Mouse (Mus musculus): ENCODE measurements around the gene Akip1. TPM values are rescaled to one million over a fixed set of nuclear protein-coding genes. Genes with fewer than 3 reads are reported as not detected.
A peak's percentile ranks its signal among the peaks of the same experiment; 100 is the strongest.

The Akip1 gene
- total and polyA plus RNA-seq, 3 experiments: 35.0 to 46.2 (median 42.5) TPM

DNA sequence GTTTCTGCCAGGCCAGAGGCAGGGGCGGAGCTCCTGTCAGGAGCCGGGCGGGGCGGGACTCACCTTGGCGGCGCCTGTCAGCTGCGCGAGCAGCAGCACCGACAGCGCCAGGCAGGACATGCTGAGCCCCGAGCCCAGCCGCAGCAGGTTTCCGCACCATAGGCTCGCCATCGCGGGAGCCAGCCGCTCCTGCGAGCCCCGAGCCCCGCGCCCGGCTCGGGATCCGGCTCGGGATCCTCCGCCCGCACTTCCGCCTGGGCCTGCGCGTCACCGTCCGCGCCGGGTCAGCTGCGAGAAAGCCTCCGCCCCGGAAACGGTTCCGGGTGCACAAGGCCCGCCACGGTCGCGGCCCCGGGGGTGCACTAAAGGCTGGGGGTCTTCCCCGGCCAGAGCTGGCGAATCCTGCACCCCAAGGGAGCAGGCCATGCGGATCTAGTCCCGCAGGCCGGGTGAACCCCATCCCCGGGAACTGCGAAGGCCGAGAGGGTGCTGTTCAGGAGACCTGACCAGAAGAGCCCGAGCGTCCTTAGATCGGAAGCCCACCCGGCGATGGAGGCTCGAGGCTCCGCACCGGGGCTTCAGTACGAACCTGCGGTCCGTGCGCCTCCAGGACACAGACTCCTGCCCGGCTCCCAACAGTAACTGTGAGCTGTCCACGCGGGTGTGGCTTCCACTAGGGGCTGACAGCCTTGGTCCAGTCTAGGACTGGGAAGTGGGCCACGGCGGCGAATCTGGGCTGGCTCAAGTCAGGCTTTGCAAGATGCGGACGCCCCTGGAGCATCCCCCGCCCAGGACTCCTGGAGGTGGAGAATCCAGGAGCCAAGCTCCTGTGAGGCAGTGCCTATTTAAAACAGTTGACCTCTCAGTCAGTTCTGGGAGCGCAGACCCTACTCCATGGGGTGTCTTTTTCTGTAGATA lies 48.8 kb downstream of the Akip1 start, which contains the start of gene Tmem9b:
Gene Tmem9b, minus strand, starts transcription at position 868 of the 918 bp plus-strand sequence.
- Histone ChIP-seq H3K4me3 (replicated peaks in 1 of 3; ENCODE audit: low read depth in 2 of 3, low read length in 2 of 3, poor library complexity in 1 of 3) (peak within 1 kb of the TSS; percentile 87 to 96 (median 91)), H3K27me3 (replicated peaks) (no peaks in the 10 kb centered on the region), H3K9ac (ENCODE audit: insufficient read depth, low read depth) (peak within 1 kb of the TSS; percentile 92), H3K36me3 (replicated peaks in 1 of 2; ENCODE audit: control insufficient read depth in 1 of 2, insufficient read depth in 1 of 2, low read length in 1 of 2) (peaks cover 0 to 17% of the 10 kb centered on the region in 2 experiments), H3K4me2 (ENCODE audit: insufficient read depth, low read depth, poor library complexity, severe bottlenecking) (peak within 1 kb of the TSS; percentile 81), H3K27ac (ENCODE audit: insufficient read depth, low read depth) (0 out of 2 replicates have a peak within 1 kb of the TSS, but pooled peaks have one; percentile 11), H3K9me3 (replicated peaks; ENCODE audit: low read length) (no peaks in the 10 kb centered on the region), H3K4me1 (ENCODE audit: control insufficient read depth in 1 of 2, insufficient read depth in 2 of 2) (peaks cover 2 to 18% of the 10 kb centered on the region in 2 experiments; a peak in 3 of 4 replicates), H3K79me2 (replicated peaks; ENCODE audit: control insufficient read depth, extremely low read depth, insufficient read depth, poor library complexity, severe bottlenecking) (no peaks in the 10 kb centered on the region)
- DNase-seq (ENCODE audit: extremely low read depth): peak; percentile 57
- peak; percentile 17; the same call in 1 of the 2 replicates for TF ChIP-seq MAX (IDR thresholded peaks at IDR 0.05; ENCODE audit: low read length)
- TF ChIP-seq MXI1 (IDR thresholded peaks at IDR 0.05; ENCODE audit: low read depth, low read length): 0 out of 2 replicates have a peak, but pooled peaks have one; percentile 21
- no peak for TF ChIP-seq PAX5 (IDR thresholded peaks at IDR 0.05; ENCODE audit: low read length)
- TF ChIP-seq NELFE (IDR thresholded peaks at IDR 0.05; ENCODE audit: low read depth, low read length): peak; percentile 74
- TF ChIP-seq ZNF384 (IDR thresholded peaks at IDR 0.05; ENCODE audit: low read depth, low read length): no peak
- TF ChIP-seq KAT2A (IDR thresholded peaks at IDR 0.05; ENCODE audit: insufficient replicate concordance, low read length): peak; percentile 73; the same call in 1 of the 2 replicates
- no peak for TF ChIP-seq EP300 (IDR thresholded peaks at IDR 0.05; ENCODE audit: low read length)
- no peak for TF ChIP-seq ETS1 (conservative IDR thresholded peaks at IDR 0.05; ENCODE audit: low read depth, low read length)
- TF ChIP-seq BHLHE40 (IDR thresholded peaks at IDR 0.05; ENCODE audit: low read depth, low read length): peak; percentile 38; the same call in 1 of the 2 replicates
- no peak for TF ChIP-seq CHD1 (IDR thresholded peaks at IDR 0.05; ENCODE audit: low read depth, low read length)
- no peak for TF ChIP-seq TBP (conservative IDR thresholded peaks at IDR 0.05; ENCODE audit: low read depth, low read length)
- TF ChIP-seq IRF4 (IDR thresholded peaks at IDR 0.05; ENCODE audit: low read depth, low read length): peak; percentile 18; the same call in 1 of the 2 replicates
- no peak; the same call in 1 of the 2 replicates for TF ChIP-seq USF1 (IDR thresholded peaks at IDR 0.05; ENCODE audit: low read depth, low read length)
- peak; percentile 79 for TF ChIP-seq HCFC1 (IDR thresholded peaks at IDR 0.05; ENCODE audit: low read depth, low read length)
- no peak; the same call in 1 of the 2 replicates for TF ChIP-seq CHD2 (IDR thresholded peaks at IDR 0.05; ENCODE audit: low read length)
- peak; percentile 25; the same call in 1 of the 2 replicates for TF ChIP-seq MEF2A (IDR thresholded peaks at IDR 0.05; ENCODE audit: borderline replicate concordance, low read depth, low read length)
- peak; percentile 90 for TF ChIP-seq ZMIZ1 (IDR thresholded peaks at IDR 0.05; ENCODE audit: low read depth, low read length)
- no peak for TF ChIP-seq ZKSCAN1 (IDR thresholded peaks at IDR 0.05; ENCODE audit: borderline replicate concordance, low read depth, low read length)
- TF ChIP-seq UBTF (IDR thresholded peaks at IDR 0.05; ENCODE audit: low read depth, low read length): no peak
- peak; percentile 92 for TF ChIP-seq ELF1 (IDR thresholded peaks at IDR 0.05; ENCODE audit: low read depth, low read length)
- peak; percentile 80 for TF ChIP-seq SIN3A (IDR thresholded peaks at IDR 0.05; ENCODE audit: low read length)
- peak; percentile 85 for TF ChIP-seq POLR2A (IDR thresholded peaks at IDR 0.05; ENCODE audit: low read depth, low read length)
- no peak for TF ChIP-seq GABPA (IDR thresholded peaks at IDR 0.05; ENCODE audit: insufficient replicate concordance, low read depth, low read length)
- TF ChIP-seq CTCF (conservative IDR thresholded peaks at IDR 0.05 in 1 of 2, IDR thresholded peaks at IDR 0.05 in 1 of 2; ENCODE audit: low read depth in 2 of 2, low read length in 2 of 2): no peak
- no peak for TF ChIP-seq SMC3 (IDR thresholded peaks at IDR 0.05; ENCODE audit: low read depth, low read length)
- TF ChIP-seq NRF1 (IDR thresholded peaks at IDR 0.05; ENCODE audit: low read depth, low read length): peak; percentile 79
- TF ChIP-seq JUN (IDR thresholded peaks at IDR 0.05; ENCODE audit: insufficient read depth, low read depth, low read length): no peak
- in situ Hi-C loops (cut with MboI; ENCODE audit: low pct_ligation_motif_present, low pct_unique_long_range_greater_than_20kb, low sequenced_read_pairs): no loop called here
- dilution Hi-C loops (cut with MboI; ENCODE audit: extremely low pct_ligation_motif_present, extremely low pct_unique_long_range_greater_than_20kb, low sequenced_read_pairs): no loop called here
